Mouse (Mus musculus): ENCODE results near the gene Vmn1r152. TPM values are rescaled to one million over a fixed set of nuclear protein-coding genes. Genes with fewer than 3 reads are reported as not detected.
"Not testable (repeated sequence)": the region's sequence is repeated elsewhere in the genome, so short reads cannot be mapped to it uniquely, and the experiment has no call there.

The Vmn1r152 gene
- polyA plus RNA-seq (2016; fragmentation: Nextera tagmentation; extraction: Ambion mirVana), result not detected in 2 replicates

DNA sequence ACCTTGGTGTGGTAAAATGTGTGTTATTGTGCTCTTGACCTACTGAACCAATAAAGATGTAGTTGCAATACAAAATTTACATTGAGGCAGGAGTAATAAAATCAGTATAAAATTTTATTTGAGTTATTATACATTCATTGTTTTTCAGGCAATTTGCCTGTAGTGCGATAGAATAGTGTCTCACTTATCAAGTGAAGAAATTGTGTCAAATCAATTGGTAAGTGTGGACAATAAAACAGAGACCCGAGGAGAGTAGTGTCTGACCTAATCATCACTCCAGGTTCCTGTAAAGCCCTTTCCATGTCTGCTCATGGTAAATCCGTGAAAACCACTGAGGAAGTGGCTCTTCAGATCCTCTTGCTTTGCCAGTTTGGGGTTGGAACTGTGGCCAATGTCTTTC is at the start of gene Vmn1r152:
TSS of gene Vmn1r152 (plus strand) at position 301 of the 400 bp plus-strand sequence.
- not testable (repeated sequence) for H3K9ac ChIP-seq; H3K4me1 ChIP-seq; H3K27ac ChIP-seq; ATAC-seq (ENCODE audit: low FRiP score); H3K27me3 ChIP-seq; H3K36me3 ChIP-seq; H3K9me3 ChIP-seq (replicated peaks); H3K4me2 ChIP-seq (replicated peaks); H3K4me3 ChIP-seq
- no CpG with 5 or more reads among the region's 3 CpGs for WGBS

DNA sequence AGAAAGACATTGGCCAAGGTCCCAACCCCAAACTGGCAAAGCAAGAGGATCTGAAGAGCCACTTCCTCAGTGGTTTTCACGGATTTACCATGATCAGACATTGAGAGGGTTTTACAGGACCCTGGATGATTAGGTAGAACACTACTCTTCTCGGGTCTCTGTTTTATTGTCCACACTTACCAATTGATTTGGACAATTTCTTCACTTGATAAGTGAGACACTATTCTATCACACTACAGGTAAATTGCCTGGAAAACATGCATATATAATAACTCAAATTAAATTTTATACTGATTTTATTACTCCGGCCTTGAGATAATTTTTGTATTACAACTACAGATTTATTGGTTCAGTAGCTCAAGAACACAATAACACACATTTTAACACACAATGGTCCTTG is 23.2 kb upstream of the Vmn1r152 start, which contains the start of gene Vmn1r151:
TSS of gene Vmn1r151 (minus strand) at position 101 of the 400 bp plus-strand sequence.
- not testable (repeated sequence) for H3K4me1 ChIP-seq; H3K9ac ChIP-seq; H3K4me2 ChIP-seq (replicated peaks); H3K9me3 ChIP-seq (replicated peaks); H3K36me3 ChIP-seq; H3K27ac ChIP-seq; H3K4me3 ChIP-seq; ATAC-seq (ENCODE audit: low FRiP score); H3K27me3 ChIP-seq
- 64% methylated on average over 2 of the region's 3 CpGs for WGBS

DNA sequence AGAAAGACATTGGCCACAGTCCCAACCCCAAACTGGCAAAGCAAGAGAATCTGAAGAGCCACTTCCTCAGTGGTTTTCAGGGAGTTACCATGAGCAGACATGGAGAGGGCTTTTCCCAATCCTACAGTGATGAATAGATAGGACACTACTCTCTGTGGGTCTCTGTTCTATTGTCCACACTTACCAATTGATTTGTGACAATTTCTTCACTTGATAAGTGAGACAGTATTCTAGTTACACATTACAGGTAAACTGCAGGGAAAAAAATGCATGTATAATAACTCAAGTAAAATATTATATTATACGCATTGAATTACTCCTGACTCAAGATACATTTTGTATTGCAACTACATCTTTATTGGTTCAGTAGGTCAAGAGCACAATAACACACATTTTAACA is 12.0 kb downstream of the Vmn1r152 start, which contains the start of gene Gm8677:
TSS of gene Gm8677 (minus strand) at position 101 of the 400 bp plus-strand sequence.
- not testable (repeated sequence) for H3K4me1 ChIP-seq; H3K4me3 ChIP-seq; H3K27ac ChIP-seq; H3K4me2 ChIP-seq (replicated peaks); H3K27me3 ChIP-seq; H3K9ac ChIP-seq; H3K9me3 ChIP-seq (replicated peaks); ATAC-seq (ENCODE audit: low FRiP score); H3K36me3 ChIP-seq
- WGBS, result no CpG with 5 or more reads among the region's 1 CpGs

- H3K27me3 ChIP-seq; H3K27ac ChIP-seq; H3K4me3 ChIP-seq; ATAC-seq (ENCODE audit: low FRiP score); H3K4me1 ChIP-seq; H3K4me2 ChIP-seq (replicated peaks); H3K9me3 ChIP-seq (replicated peaks); H3K36me3 ChIP-seq; H3K9ac ChIP-seq: not testable (repeated sequence)
- no CpG with 5 or more reads among the region's 3 CpGs for WGBS
Observed at GRCm38 (mm10) chr7:22565243-22565642, 42.5 kb downstream of the Vmn1r152 start, which contains the start of gene Gm4201. TSS of gene Gm4201 (minus strand) at chr7:22565343.

Other genes starting within 250 kb of the Vmn1r152 start
- not detected in 2 replicates for gene Gm4187, start 193.2 kb upstream of the Vmn1r152 start, polyA plus RNA-seq (2016; fragmentation: Nextera tagmentation; extraction: Ambion mirVana)
- gene Gm8660, start 151.9 kb upstream of the Vmn1r152 start, polyA plus RNA-seq (2016; fragmentation: Nextera tagmentation; extraction: Ambion mirVana), result not detected in 2 replicates
- not detected in 2 replicates for gene Vmn1r148, start 109.4 kb upstream of the Vmn1r152 start, polyA plus RNA-seq (2016; fragmentation: Nextera tagmentation; extraction: Ambion mirVana)
- gene Vmn1r149, start 84.7 kb upstream of the Vmn1r152 start, polyA plus RNA-seq (2016; fragmentation: Nextera tagmentation; extraction: Ambion mirVana), result not detected in 2 replicates
- gene Gm10665, start 58.9 kb upstream of the Vmn1r152 start, polyA plus RNA-seq (2016; fragmentation: Nextera tagmentation; extraction: Ambion mirVana), result not detected in 2 replicates
- not detected in 2 replicates for gene Vmn1r151, start 23.3 kb upstream of the Vmn1r152 start, polyA plus RNA-seq (2016; fragmentation: Nextera tagmentation; extraction: Ambion mirVana)
- not detected in 2 replicates for gene Gm8677, start 11.9 kb downstream of the Vmn1r152 start, polyA plus RNA-seq (2016; fragmentation: Nextera tagmentation; extraction: Ambion mirVana)
- not detected in 2 replicates for gene Gm4201, start 42.4 kb downstream of the Vmn1r152 start, polyA plus RNA-seq (2016; fragmentation: Nextera tagmentation; extraction: Ambion mirVana)
- not detected in 2 replicates for gene Gm4565, start 65.2 kb downstream of the Vmn1r152 start, polyA plus RNA-seq (2016; fragmentation: Nextera tagmentation; extraction: Ambion mirVana)
- gene Vmn1r155, start 135.1 kb downstream of the Vmn1r152 start, polyA plus RNA-seq (2016; fragmentation: Nextera tagmentation; extraction: Ambion mirVana), result not detected in 2 replicates
- gene Gm8693, start 169.3 kb downstream of the Vmn1r152 start, polyA plus RNA-seq (2016; fragmentation: Nextera tagmentation; extraction: Ambion mirVana), result not detected in 2 replicates
- not detected in 2 replicates for gene Gm4567, start 196.7 kb downstream of the Vmn1r152 start, polyA plus RNA-seq (2016; fragmentation: Nextera tagmentation; extraction: Ambion mirVana)
- not detected in 2 replicates for gene Vmn1r157, start 238.7 kb downstream of the Vmn1r152 start, polyA plus RNA-seq (2016; fragmentation: Nextera tagmentation; extraction: Ambion mirVana)